Mouse (Mus musculus) ovary, adult 18-20 months (tissue): ENCODE measurements around the gene Srd5a3.

Experiments used
- DNase-seq: peaks from one replicate; pipeline ENCODE4 v3.0.0; 2022; ENCODE audit warnings: low spot score, mixed read lengths

Srd5a3 gene

GRCm38 (mm10) chr5:76193075-76193474 is 53.0 kb downstream of the Srd5a3 start:
- DNase-seq = no peak

- DNase-seq = no peak
Observed at GRCm38 (mm10) chr5:76194377-76194945, 54.4 kb downstream of the Srd5a3 start.

GRCm38 (mm10) chr5:76199346-76199745 is 59.3 kb downstream of the Srd5a3 start:
- DNase-seq = no peak

GRCm38 (mm10) chr5:76203171-76203570 is 63.1 kb downstream of the Srd5a3 start:
- no peak for DNase-seq
